Mouse (Mus musculus): ENCODE results near the gene Tcf7l2. TPM values are rescaled to one million over a fixed set of nuclear protein-coding genes. Genes with fewer than 3 reads are reported as not detected.

Gene Tcf7l2
- total RNA-seq, 1 experiment from 2014 or later: 3.1 TPM

DNA sequence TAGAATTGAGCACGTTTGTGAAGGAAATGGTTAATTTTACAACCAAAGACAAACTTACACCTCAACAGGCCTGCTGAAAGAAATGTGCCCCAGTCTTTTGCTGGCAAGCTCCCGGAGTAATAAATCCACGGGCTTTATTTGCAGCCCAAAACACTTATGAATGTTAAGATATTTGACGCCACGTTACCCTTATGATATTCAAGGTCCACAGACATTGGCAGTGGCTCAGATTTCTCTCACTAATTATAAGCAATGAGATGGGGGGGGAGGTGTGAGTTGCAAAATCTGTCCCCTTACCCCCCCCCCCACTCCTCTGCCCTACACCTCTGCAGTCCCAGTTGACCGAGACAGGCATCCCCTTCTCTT lies 6.3 kb downstream of the Tcf7l2 start:
- ATAC-seq (replicated peaks in 1 of 2; ENCODE audit: insufficient read depth in 1 of 2, low FRiP score in 2 of 2, low TSS enrichment in 1 of 2, low read depth in 1 of 2, poor library complexity in 2 of 2, severe bottlenecking in 2 of 2): no peak

DNA sequence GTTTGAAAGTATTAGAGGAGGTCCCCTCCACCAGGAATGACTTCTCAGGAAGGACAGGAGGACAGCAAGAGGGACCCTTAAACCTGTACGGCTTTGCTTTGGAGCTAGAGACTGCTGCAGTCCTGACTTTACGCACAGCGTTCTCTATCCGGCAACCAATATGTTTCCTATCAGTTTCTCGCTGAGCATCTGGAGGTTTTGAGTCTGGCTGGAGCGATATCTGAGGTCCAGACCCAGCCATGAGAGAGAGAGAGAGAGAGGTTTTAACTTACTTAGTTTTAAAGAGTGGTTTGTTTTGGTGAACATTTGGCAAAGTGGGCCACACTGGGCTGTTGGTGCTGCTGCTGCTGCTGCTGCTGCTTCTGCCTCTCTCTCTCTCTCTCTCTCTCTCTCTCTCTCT lies 7.2 kb downstream of the Tcf7l2 start:
- no peak for ATAC-seq (replicated peaks in 1 of 2; ENCODE audit: insufficient read depth in 1 of 2, low FRiP score in 2 of 2, low TSS enrichment in 1 of 2, low read depth in 1 of 2, poor library complexity in 2 of 2, severe bottlenecking in 2 of 2)

DNA sequence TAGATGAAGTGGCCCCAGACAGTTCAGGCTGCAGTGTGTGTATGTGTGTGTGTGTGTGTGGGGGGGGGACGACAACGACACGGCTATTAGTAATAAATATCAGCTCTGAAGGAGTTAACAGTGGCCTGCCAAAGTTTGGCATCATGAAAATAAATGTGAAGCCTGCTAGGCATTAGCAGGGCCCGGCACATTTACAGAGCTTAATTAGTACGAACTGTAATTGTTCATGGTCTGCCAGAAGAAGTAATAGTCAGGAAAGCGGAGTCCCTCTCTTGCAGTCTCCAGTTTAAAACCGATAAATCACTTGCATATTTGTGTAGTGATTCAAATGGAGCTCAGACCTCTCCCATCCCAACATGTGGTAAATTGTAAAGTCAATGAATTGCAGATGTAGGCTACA lies 7.9 kb downstream of the Tcf7l2 start:
- ATAC-seq (replicated peaks in 1 of 2; ENCODE audit: insufficient read depth in 1 of 2, low FRiP score in 2 of 2, low TSS enrichment in 1 of 2, low read depth in 1 of 2, poor library complexity in 2 of 2, severe bottlenecking in 2 of 2): no peak

DNA sequence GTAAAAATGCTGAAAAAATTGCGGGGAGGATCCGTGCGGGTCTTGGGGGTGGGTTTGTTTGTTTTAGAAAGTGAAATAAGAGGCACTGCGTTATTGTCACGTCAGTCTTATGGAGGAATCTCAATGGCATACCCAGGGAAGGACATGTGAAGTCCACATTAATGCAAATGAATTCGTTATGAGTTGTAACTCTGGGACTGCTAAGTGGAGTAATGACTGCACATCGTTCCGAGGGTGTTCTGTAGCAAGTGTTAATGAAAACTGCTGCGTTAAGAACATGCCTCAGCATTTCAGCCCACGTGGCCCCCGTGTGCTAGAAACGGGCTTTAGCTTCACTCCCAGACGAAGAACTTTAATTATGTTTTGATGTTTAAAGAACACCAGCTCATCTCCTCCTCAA lies 8.4 kb downstream of the Tcf7l2 start:
- no peak for ATAC-seq (replicated peaks in 1 of 2; ENCODE audit: insufficient read depth in 1 of 2, low FRiP score in 2 of 2, low TSS enrichment in 1 of 2, low read depth in 1 of 2, poor library complexity in 2 of 2, severe bottlenecking in 2 of 2)

DNA sequence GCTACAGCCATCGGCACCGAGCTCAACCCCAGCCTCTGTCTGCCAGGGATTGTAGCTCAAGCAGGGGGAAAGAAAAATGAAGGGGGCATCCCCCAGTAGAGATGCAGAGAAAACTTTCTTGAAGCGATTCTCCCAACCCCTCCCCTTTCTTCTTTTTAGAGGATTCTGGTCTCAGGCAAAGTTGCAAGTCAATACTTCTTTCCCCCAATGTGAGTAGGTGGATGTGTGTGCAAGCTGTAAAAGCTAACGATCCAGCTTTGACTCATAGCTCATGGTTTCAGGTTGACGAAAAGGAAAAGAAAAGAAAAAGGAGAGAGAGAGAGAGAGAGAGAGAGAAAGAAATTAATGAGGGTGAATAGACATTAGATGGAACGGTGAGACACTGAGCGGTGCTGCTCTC lies 8.8 kb downstream of the Tcf7l2 start:
- ATAC-seq (replicated peaks in 1 of 2; ENCODE audit: insufficient read depth in 1 of 2, low FRiP score in 2 of 2, low TSS enrichment in 1 of 2, low read depth in 1 of 2, poor library complexity in 2 of 2, severe bottlenecking in 2 of 2): no peak

DNA sequence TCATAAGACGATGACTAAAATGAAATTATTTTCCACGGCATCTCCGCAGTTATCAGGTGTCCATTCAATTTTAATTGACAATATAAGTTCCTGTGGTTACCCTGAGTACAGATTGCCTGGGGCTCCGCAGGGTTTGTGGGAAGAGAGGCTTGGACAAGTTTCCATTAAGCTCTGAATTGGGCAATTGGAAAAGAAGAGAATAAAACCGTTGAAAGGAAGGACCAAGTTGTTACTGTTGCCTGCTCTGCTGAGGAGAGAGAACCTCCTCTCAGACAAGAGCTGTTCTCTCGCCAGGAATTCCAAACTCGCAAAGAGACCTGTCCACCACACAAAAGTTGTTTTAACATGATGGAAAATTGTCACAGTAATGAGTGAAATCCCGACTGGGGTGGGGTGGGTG lies 11.2 kb downstream of the Tcf7l2 start:
- ATAC-seq (replicated peaks in 1 of 2; ENCODE audit: insufficient read depth in 1 of 2, low FRiP score in 2 of 2, low TSS enrichment in 1 of 2, low read depth in 1 of 2, poor library complexity in 2 of 2, severe bottlenecking in 2 of 2): no peak

DNA sequence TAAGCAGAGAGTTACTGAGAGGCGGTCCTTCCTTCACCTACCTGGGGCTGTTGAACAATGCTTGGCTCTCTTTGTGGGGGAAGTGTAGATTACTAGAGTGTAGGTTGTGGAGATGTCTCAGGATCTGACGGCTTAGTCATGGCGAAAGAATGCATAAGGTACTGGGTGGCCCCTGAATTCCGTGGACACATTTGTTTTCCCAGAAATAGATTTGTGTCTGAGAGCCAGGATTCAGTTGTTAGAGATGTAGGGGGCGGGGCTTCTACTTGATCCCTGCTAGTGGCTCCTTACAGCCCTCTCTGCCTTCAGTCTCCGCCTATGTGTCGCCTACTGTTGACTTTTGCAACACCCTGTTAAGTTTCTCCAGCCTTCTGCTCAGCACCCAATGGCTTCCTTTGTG lies 12.7 kb downstream of the Tcf7l2 start:
- ATAC-seq (replicated peaks in 1 of 2; ENCODE audit: insufficient read depth in 1 of 2, low FRiP score in 2 of 2, low TSS enrichment in 1 of 2, low read depth in 1 of 2, poor library complexity in 2 of 2, severe bottlenecking in 2 of 2): no peak

DNA sequence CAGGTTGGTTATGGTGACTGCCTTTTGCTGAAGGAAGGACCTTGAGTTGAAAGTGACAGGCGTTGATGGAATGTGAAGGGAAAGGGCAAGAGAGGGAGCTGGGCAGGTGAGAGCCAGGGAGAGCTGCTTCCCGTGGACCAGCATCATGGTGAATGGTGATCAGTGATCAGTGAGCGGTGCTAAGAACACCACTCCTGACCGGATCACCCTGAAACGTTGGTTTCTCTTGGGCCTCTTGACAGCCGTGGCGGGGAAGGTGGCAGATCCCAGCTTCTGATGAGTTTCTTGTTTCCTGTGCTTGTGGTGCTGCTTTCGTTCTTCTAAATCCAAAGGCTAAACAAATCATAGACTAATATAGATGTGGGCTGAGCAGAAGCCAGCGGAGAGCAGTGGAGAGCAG lies 13.8 kb downstream of the Tcf7l2 start:
- no peak for ATAC-seq (replicated peaks in 1 of 2; ENCODE audit: insufficient read depth in 1 of 2, low FRiP score in 2 of 2, low TSS enrichment in 1 of 2, low read depth in 1 of 2, poor library complexity in 2 of 2, severe bottlenecking in 2 of 2)

DNA sequence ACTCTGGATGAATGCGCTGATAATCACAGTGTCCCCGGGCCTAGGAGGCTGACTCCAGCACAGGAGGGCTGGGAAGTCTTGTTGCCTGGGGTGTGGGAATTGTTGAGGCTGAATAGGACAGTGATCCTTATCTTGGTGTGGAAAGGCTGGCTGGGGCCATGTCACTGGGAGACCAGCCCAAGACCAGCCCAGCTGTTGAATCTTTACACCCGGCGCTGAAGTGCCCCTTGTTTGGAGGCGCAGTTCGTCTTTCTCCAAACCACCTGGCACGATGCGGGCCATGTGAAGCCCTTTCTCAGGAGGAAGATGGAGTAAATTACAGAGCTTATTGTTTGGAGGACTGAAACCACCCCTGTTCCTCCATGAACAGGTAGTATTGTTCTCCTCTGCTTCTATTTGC lies 15.1 kb downstream of the Tcf7l2 start:
- ATAC-seq (replicated peaks in 1 of 2; ENCODE audit: insufficient read depth in 1 of 2, low FRiP score in 2 of 2, low TSS enrichment in 1 of 2, low read depth in 1 of 2, poor library complexity in 2 of 2, severe bottlenecking in 2 of 2): no peak

DNA sequence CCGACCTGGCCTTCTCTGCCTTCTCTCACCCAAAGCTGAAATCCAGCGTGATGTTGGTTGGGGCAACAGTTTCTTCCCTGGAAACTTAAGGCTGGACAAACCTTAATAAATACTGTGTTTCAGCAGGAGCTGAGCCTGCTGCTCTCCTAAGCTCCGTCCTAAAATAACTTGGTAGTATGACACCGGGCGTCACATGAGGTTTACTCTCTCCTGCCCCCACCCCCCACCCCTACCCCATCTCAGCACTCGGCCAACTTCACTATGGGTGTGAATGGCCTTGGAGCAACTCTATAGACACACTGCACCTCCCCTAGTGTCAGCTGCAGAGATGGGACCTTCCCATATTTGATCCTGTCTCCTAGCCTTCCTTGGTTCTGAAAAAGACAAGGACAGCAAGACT lies 15.8 kb downstream of the Tcf7l2 start:
- 0 out of 4 replicates have a peak, but pooled peaks of 1 of the 2 experiments have one; percentile 14 for ATAC-seq (replicated peaks in 1 of 2; ENCODE audit: insufficient read depth in 1 of 2, low FRiP score in 2 of 2, low TSS enrichment in 1 of 2, low read depth in 1 of 2, poor library complexity in 2 of 2, severe bottlenecking in 2 of 2)

DNA sequence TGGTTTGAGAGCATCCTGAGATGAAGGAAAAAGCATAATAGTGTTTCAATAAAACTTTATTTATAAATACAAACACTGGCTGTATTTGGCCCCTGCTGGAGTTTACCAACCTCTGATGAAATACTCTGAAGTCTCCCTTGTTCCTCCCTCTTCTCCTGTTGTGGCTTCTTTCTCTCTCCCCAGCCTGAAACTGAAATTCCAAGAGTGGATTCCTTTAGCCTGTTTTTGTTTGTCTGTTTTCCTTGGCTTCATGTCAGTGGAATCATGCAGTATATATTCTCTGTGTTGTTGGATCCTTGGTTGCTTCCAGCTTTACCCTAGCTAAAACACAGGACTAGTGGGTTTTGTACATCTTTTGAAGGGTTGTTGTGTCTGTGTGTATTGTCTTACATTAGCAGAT lies 16.5 kb downstream of the Tcf7l2 start:
- ATAC-seq (replicated peaks in 1 of 2; ENCODE audit: insufficient read depth in 1 of 2, low FRiP score in 2 of 2, low TSS enrichment in 1 of 2, low read depth in 1 of 2, poor library complexity in 2 of 2, severe bottlenecking in 2 of 2): no peak

DNA sequence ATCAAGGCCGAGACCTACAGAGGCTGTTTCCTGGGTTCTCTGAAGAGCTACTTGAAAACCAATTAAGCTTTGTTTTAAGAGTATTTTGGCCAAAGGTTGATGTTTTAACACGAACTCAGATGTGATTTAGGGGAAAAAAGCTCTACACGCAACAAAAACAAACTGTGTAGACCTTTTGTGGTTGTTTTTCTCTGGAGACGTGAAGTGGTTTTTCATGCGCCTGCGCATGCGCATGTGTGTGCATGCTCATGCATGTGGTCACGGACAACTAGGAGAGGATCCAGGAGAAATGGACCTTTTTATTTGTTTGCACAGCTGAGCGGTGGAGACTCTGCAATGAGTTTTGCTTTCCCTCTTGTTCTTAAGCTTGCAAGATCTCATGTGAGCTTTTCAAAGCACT lies 17.4 kb downstream of the Tcf7l2 start:
- ATAC-seq (replicated peaks in 1 of 2; ENCODE audit: insufficient read depth in 1 of 2, low FRiP score in 2 of 2, low TSS enrichment in 1 of 2, low read depth in 1 of 2, poor library complexity in 2 of 2, severe bottlenecking in 2 of 2): no peak

DNA sequence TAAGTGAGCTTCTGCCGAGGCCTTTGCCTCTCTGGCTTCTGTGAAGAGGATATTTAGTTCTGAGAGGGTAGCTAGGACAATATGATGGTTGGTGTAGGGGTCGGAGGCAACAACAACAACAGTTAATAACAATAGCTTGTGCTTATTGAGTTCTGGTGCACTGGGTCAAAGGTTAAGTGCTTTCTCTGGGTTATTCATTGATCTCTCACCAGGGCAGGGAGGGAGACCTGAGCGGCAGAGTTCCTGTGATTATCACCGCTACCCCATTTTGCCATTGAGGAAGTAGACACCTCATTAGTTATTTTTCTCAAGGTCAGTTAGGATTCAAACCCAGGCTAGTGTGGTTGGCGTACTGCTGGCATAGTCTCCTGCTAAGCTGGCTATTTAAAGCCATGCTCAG lies 19.5 kb downstream of the Tcf7l2 start:
- ATAC-seq (replicated peaks in 1 of 2; ENCODE audit: insufficient read depth in 1 of 2, low FRiP score in 2 of 2, low TSS enrichment in 1 of 2, low read depth in 1 of 2, poor library complexity in 2 of 2, severe bottlenecking in 2 of 2): no peak

DNA sequence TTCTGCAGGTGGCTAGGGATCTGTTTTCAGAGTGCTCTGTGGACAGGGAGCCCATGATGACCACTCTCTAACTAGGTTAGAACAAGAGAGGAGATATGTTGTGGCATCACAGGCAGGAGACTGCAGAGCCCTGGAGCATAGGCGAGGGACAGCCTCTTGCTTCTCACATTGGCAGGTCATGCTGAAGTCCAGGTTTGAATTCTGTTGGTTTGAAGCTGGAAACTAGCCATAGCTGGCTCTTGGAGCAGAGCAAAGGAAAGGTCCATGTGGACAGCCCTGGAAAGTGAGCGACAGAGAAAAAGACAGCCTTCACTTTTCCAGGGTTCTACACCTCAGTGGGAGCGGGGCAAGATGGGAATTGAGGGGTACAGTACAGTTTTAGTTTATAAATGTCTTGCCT lies 20.6 kb downstream of the Tcf7l2 start:
- no peak for ATAC-seq (replicated peaks in 1 of 2; ENCODE audit: insufficient read depth in 1 of 2, low FRiP score in 2 of 2, low TSS enrichment in 1 of 2, low read depth in 1 of 2, poor library complexity in 2 of 2, severe bottlenecking in 2 of 2)

DNA sequence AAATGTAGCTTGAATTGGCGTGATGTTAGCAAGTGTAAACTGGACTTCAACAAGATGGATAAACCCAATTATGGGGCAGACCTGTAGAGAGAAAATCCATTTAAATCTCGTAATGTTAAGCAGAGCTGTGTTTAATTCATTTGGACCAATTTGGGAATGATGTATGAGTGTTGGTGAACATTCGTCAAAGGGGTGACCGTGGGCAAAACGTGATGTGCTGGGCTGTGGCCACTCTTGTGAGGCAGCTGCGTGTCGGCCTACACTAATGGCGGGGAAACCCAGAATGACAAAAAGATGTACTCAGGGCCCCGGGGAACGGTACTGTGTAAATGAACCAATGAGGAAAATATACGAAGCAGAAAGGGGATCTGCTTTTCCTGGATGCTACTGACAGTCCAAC lies 24.2 kb downstream of the Tcf7l2 start:
- ATAC-seq (replicated peaks in 1 of 2; ENCODE audit: insufficient read depth in 1 of 2, low FRiP score in 2 of 2, low TSS enrichment in 1 of 2, low read depth in 1 of 2, poor library complexity in 2 of 2, severe bottlenecking in 2 of 2): no peak

DNA sequence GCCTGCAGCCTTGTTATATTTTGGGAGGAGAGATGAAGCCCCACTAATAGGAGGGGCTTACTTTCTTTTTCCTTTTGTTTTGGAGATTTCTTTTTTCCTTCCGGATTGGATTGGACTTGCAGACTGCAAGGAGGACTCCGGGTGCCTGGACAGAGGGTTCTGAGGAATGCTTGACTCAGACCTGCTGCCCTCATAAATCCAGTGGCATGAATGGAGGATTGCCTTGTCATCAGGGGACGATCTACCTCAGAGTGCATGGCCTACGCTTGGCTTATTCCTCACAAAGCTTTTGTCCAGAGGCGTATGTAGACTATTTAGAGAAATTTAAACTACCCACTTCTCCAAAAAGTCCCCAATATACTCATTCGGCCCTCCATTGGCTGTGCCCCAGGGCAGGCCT lies 25.5 kb downstream of the Tcf7l2 start:
- no peak for ATAC-seq (replicated peaks in 1 of 2; ENCODE audit: insufficient read depth in 1 of 2, low FRiP score in 2 of 2, low TSS enrichment in 1 of 2, low read depth in 1 of 2, poor library complexity in 2 of 2, severe bottlenecking in 2 of 2)

DNA sequence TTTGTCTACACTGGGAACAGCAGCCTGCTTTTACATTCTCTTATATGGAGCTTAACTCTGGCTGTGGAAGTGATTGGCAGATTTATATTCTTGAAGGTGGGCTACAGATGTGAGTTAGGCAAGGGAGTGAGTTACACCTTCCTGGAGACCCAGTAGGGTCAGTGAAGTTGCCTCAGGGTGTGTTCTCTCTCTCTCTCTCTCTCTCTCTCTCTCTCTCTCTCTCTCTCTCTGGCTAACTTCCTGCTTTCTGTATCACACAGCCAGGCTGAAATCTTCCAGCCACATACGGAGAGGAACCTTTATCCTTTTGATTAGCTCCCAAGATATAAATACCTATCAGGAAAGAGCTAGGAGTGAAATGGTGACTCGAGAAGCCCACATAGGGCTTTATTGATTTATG lies 26.0 kb downstream of the Tcf7l2 start:
- no peak for ATAC-seq (replicated peaks in 1 of 2; ENCODE audit: insufficient read depth in 1 of 2, low FRiP score in 2 of 2, low TSS enrichment in 1 of 2, low read depth in 1 of 2, poor library complexity in 2 of 2, severe bottlenecking in 2 of 2)

DNA sequence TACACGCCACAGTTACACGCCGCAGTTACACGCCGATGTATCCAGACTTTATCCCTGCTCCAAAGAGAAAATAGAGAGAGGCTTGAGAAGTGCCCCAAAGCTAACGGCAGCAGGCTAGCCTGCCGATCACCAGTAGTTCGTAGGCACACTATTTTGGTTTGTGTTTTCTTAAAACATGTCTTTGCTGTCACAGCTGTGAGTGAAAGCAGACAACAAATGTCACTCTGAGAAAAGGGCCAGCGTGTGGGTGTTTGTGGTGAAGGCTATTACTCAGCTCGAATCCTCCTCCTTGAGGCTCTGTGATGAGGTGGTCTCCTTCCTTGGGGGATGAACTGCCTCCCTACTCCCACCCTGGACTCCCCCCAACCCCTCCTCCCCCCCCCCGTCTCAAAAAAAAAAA lies 26.6 kb downstream of the Tcf7l2 start:
- no peak for ATAC-seq (replicated peaks in 1 of 2; ENCODE audit: insufficient read depth in 1 of 2, low FRiP score in 2 of 2, low TSS enrichment in 1 of 2, low read depth in 1 of 2, poor library complexity in 2 of 2, severe bottlenecking in 2 of 2)

DNA sequence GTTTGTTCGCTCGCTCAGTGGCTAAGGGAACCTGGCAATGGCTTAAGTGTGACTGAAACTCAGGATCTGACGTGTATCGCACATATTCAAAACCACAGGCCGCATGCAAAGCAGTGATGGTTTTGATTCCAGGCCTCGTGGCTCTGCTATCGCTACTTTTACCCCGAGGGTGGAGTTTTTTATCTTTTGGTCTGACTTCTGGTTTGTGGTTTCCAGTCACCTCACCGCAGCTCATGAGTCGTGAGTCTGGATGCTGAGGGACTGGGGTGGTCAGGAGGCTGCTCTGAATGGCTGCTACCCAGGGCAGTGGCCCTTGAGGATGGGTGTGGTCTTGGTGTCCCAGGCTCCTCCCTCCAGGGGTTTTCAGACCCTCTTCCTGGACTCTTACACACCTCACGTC lies 27.3 kb downstream of the Tcf7l2 start:
- peak; percentile 82 to 90 for ATAC-seq (replicated peaks in 1 of 2; ENCODE audit: insufficient read depth in 1 of 2, low FRiP score in 2 of 2, low TSS enrichment in 1 of 2, low read depth in 1 of 2, poor library complexity in 2 of 2, severe bottlenecking in 2 of 2)

DNA sequence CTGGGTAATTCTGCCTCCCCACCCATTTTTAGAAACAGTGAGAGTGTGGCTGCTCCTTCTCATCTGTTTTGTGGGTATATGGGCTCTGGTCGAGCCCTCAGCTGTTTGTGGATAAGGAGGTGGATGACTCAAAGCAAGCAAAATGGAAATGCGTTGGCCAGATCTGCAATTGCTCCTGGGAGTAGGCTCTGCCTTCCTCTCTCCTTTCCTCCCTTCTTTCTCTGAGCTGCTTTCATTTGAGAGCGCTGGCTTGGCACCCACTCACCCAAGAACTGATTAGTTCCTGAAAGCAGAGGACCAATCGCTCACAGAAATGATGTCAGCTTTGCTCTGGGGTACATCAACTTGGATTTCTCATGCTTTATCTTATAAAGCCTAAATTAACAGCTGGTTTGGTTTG lies 32.7 kb downstream of the Tcf7l2 start:
- ATAC-seq (replicated peaks in 1 of 2; ENCODE audit: insufficient read depth in 1 of 2, low FRiP score in 2 of 2, low TSS enrichment in 1 of 2, low read depth in 1 of 2, poor library complexity in 2 of 2, severe bottlenecking in 2 of 2): no peak
